Mouse (Mus musculus): ENCODE data around the gene Tmsb10.
A peak's percentile ranks its signal among the peaks of the same experiment; 100 is the strongest.

DNA sequence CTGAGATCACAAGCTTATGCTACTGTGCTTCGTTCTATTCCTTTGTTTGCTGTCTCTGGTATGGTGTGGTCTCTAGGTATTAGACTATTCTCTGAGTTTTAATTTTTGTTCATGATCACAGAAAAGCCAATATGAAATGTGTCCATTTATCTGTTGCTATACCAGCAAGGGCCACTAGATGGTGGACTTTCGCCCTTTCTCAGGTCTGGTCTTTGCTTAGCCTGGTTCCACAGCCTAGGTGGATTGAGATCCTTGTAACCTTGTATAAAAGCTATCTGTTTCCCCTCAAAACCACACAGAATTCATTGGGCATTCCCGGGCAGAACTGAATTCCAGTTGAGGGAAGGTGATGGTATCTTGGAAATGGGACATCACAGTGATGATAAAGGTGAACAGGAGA, 18.1 kb downstream of the Tmsb10 start:
- TF ChIP-seq CHD1 (IDR thresholded peaks at IDR 0.05; ENCODE audit: low read depth, low read length) (no peak), CTCF (IDR thresholded peaks at IDR 0.05 in 2 of 3, conservative IDR thresholded peaks at IDR 0.05 in 1 of 3; ENCODE audit: control insufficient read depth in 1 of 3, insufficient read depth in 1 of 3, low read depth in 2 of 3, low read length in 3 of 3, poor library complexity in 1 of 3, severe bottlenecking in 1 of 3) (peak; percentile 68 to 91 (median 85)), TCF12 (IDR thresholded peaks at IDR 0.05; ENCODE audit: low read depth, low read length) (no peak), USF1 (IDR thresholded peaks at IDR 0.05; ENCODE audit: low read depth, low read length) (no peak), E2F4 (IDR thresholded peaks at IDR 0.05; ENCODE audit: borderline replicate concordance, low read depth, low read length) (no peak), POLR2A (IDR thresholded peaks at IDR 0.05; ENCODE audit: control insufficient read depth in 1 of 2, insufficient read depth in 1 of 2, low read depth in 1 of 2, low read length in 2 of 2, poor library complexity in 1 of 2) (no peak), MAZ (IDR thresholded peaks at IDR 0.05; ENCODE audit: low read depth, low read length) (no peak), ZKSCAN1 (IDR thresholded peaks at IDR 0.05; ENCODE audit: low read depth, low read length) (no peak), GABPA (IDR thresholded peaks at IDR 0.05; ENCODE audit: low read depth, low read length) (no peak), USF2 (IDR thresholded peaks at IDR 0.05; ENCODE audit: borderline replicate concordance in 1 of 2, insufficient read depth in 1 of 2, low read depth in 1 of 2, low read length in 2 of 2) (no peak), ELF1 (IDR thresholded peaks at IDR 0.05; ENCODE audit: low read depth, low read length) (no peak), RCOR1 (IDR thresholded peaks at IDR 0.05; ENCODE audit: low read depth, low read length) (no peak), MAX (IDR thresholded peaks at IDR 0.05; ENCODE audit: low read length) (no peak), MAFK (IDR thresholded peaks at IDR 0.05; ENCODE audit: borderline replicate concordance, low read depth, low read length) (no peak)
